Mouse (Mus musculus) intestine, postnatal 0 days (tissue): ENCODE measurements around the gene Wdr5b. TPM values are rescaled to one million over a fixed set of nuclear protein-coding genes. Genes with fewer than 3 reads are reported as not detected.
A peak's percentile ranks its signal among the peaks of the same experiment; 100 is the strongest.
"Not testable (repeated sequence)": the region's sequence is repeated elsewhere in the genome, so short reads cannot be mapped to it uniquely, and the experiment has no call there.

Experiments used
- ATAC-seq: fragments of 200-750 bp; cut with Nextera tagmentation; 2 replicates; pipeline ENCODE4 v1.8.0; 2017; ENCODE audit warnings: mild to moderate bottlenecking, moderate TSS enrichment, moderate library complexity
- H3K27ac ChIP-seq: fragments of 300-500 bp; sonication (generic); 2 replicates; pipeline ENCODE4 v1.5.1; 2014; ENCODE audit warnings: mild to moderate bottlenecking, low read depth, low read length, moderate library complexity
- H3K27me3 ChIP-seq: fragments of 300-500 bp; sonication (generic); replicated peaks from 2 replicates; pipeline ENCODE4 v1.6.1; 2014; ENCODE audit warnings: low read length, mixed read lengths; ENCODE audit not compliant: control insufficient read depth, insufficient read depth
- H3K36me3 ChIP-seq: fragments of 300-500 bp; sonication (generic); 2 replicates; pipeline ENCODE4 v1.6.1; 2014; ENCODE audit warnings: mild to moderate bottlenecking, moderate library complexity; ENCODE audit not compliant: control insufficient read depth, insufficient read depth
- H3K4me1 ChIP-seq: fragments of 300-500 bp; sonication (generic); replicated peaks from 2 replicates; pipeline ENCODE4 v1.6.1; 2014; ENCODE audit warnings: antibody characterized with exemption, low read length, mixed read lengths; ENCODE audit not compliant: control insufficient read depth, insufficient read depth
- H3K4me2 ChIP-seq: fragments of 300-500 bp; sonication (generic); replicated peaks from 2 replicates; pipeline ENCODE4 v1.6.1; 2014; ENCODE audit warnings: low read depth, mild to moderate bottlenecking, moderate library complexity
- H3K4me3 ChIP-seq: fragments of 300-500 bp; sonication (generic); 2 replicates; pipeline ENCODE4 v1.5.1; 2014; ENCODE audit warnings: low read depth, low read length
- H3K9ac ChIP-seq: fragments of 300-500 bp; sonication (generic); 2 replicates; pipeline ENCODE4 v1.6.1; 2014; ENCODE audit warnings: mild to moderate bottlenecking, low read depth, low read length
- H3K9me3 ChIP-seq: fragments of 300-500 bp; sonication (generic); 2 replicates; pipeline ENCODE4 v1.6.1; 2016; ENCODE audit warnings: mixed run types; ENCODE audit not compliant: control insufficient read depth
- CTCF ChIP-seq: sonication (generic); IDR thresholded peaks from 2 replicates; pipeline ENCODE4 v1.5.1; 2016; ENCODE audit warnings: low read depth, mild to moderate bottlenecking, control low read depth, antibody characterized with exemption, moderate library complexity
- whole genome bisulfite sequencing: fragments of 180-500 bp; shearing (Covaris S2); extraction: QIAGEN DNeasy Blood & Tissue Kit; methylation state at CpG from one replicate; pipeline ENCODE4 v1.1.7; 2014; 5-methylcytosine and 5-hydroxymethylcytosine counted together
- polyA plus RNA-seq: library from polyadenylated mRNA; unstranded; fragments of >200 nt; fragmentation: Nextera tagmentation; extraction: Ambion mirVana; gene quantifications from 2 replicates; pipeline ENCODE4 v1.2.1, GENCODE M21; 2015

The Wdr5b gene
- polyA plus RNA-seq, 1 experiment from 2014 or later: 3.8 TPM

DNA sequence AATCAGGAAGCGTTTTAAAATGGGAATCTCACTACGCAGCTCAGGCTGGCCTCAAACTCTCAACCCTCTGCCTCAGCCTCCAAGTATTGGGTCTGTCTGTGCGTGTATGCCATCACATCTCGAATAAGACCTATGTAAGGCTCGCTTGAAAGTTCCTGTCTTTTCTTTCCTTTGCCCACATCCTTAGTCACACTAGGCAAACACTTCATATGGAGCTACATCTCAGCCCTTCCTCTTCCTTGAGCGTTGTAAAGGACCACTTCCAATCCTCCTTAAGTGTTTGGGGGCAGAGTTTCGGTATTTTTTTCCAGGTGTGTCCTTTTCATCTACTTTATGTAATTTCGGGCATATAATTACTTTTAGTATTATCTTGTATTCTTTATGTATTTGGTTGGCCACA lies 13.9 kb downstream of the Wdr5b start:
- H3K27me3 ChIP-seq: no peaks in the 10 kb centered on the region
- ATAC-seq: no peak
- H3K27ac ChIP-seq: no peak overlapping the region
- TF ChIP-seq CTCF: no peak
- no peaks in the 10 kb centered on the region for H3K9me3 ChIP-seq
- 96% methylated on average over 8 of the region's 8 CpGs for WGBS
- no peaks in the 10 kb centered on the region for H3K4me1 ChIP-seq
- H3K4me3 ChIP-seq: no peak overlapping the region
- no peak overlapping the region for H3K9ac ChIP-seq
- H3K4me2 ChIP-seq: no peak overlapping the region
- peaks cover 20% of the 10 kb centered on the region for H3K36me3 ChIP-seq

DNA sequence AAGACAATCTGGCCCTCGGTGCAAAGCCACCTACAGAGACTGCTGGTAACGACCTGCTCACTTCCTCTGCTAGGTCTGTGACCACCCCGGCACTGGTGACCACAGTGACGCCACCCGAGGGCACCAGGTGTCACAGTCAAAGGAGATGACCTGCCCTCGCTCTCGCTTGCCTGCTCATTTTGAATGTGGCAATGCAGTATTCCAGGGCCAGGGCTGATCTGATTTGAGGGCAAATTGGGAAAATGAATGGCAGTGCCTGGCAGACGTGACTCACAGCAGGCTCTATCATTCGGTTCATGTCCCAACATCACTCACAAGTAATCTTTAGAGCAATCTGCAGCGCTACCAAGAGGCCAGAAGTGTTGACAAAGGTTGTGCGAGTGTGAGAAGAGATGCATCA lies 15.4 kb downstream of the Wdr5b start:
- H3K4me1 ChIP-seq: no peaks in the 10 kb centered on the region
- no peak overlapping the region for H3K4me3 ChIP-seq
- TF ChIP-seq CTCF: no peak
- H3K4me2 ChIP-seq: no peak overlapping the region
- H3K27ac ChIP-seq: no peak overlapping the region
- ATAC-seq: no peak
- no peaks in the 10 kb centered on the region for H3K27me3 ChIP-seq
- H3K9ac ChIP-seq: no peak overlapping the region
- no peaks in the 10 kb centered on the region for H3K9me3 ChIP-seq
- H3K36me3 ChIP-seq: peaks cover 13% of the 10 kb centered on the region
- WGBS: 89% methylated on average over 11 of the region's 11 CpGs

DNA sequence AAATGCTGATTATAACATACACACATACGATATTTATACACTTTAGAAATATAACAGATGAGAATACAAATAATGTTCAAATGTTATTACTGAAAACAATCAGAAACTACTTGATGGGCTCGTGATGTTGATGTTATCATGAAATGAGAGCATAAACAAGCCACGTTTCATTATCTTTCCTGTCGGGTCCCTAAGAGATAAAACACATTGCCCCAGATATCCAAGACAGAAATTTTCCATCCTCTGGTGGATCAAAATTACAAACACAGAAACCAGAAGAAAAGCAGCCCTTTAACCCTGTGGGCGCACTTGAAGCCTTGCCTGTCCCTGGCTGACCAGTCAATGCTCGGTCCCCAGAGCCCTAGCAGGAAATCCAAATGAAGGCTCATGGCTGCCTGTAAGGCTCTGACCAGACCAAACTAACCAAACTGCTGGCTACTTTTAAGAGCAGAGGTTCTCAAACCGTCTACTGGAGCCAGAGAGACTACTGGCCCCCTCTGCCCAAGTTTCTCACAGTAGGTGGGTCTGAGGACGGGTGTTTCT lies 17.0 kb downstream of the Wdr5b start:
- no peak overlapping the region for H3K27ac ChIP-seq
- H3K4me1 ChIP-seq: no peaks in the 10 kb centered on the region
- no peak for TF ChIP-seq CTCF
- no peak overlapping the region for H3K4me2 ChIP-seq
- 54% methylated on average over 8 of the region's 8 CpGs for WGBS
- ATAC-seq: no peak
- H3K9ac ChIP-seq: no peak overlapping the region
- 0 out of 2 replicates have a peak, but pooled peaks cover 5% of the 10 kb centered on the region for H3K36me3 ChIP-seq
- H3K27me3 ChIP-seq: no peaks in the 10 kb centered on the region
- H3K4me3 ChIP-seq: no peak overlapping the region
- no peaks in the 10 kb centered on the region for H3K9me3 ChIP-seq

DNA sequence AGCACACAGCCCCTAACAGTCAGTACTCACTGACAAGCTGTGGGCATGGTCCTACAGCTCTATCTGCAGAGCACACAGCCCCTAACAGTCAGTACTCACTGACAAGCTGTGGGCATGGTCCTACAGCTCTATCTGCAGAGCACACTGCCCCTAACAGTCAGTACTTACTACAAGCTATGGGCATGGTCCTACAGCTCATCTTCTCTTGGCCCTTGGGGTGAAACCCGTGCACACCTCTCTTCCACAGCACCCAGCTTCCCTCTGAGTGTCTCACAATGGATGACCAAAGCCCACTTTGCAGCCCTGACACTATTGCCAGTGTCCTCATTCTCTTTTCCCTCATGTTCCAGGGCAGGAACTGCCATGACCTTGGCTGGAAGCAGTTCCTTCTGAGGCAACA lies 21.5 kb downstream of the Wdr5b start:
- H3K27ac ChIP-seq, H3K4me1 ChIP-seq, H3K4me2 ChIP-seq, H3K4me3 ChIP-seq, H3K9me3 ChIP-seq, H3K27me3 ChIP-seq, ATAC-seq, H3K36me3 ChIP-seq, H3K9ac ChIP-seq: not testable (repeated sequence)
- WGBS: 81% methylated on average over 1 of the region's 1 CpGs

DNA sequence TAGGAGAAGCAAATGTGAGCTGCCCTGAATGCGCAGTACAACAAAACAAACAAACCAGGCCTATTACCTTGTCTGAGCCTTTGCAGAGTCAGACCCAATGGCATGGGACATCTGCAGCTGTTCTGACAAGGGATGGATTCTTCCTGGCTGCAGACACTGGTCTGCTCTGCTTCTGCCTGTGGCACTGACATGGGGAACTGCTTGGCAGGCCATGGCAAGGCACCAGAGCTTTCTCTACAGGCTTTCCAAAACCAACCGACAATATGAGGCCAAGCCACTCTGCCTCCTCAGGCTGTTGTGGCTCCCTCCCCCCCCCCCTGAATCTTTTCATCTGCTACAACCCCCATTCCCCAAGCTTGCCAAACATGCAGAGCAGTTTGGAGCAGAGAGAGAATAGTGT lies 22.3 kb downstream of the Wdr5b start:
- no peak for TF ChIP-seq CTCF
- 76% methylated on average over 2 of the region's 2 CpGs for WGBS
- H3K4me2 ChIP-seq: no peak overlapping the region
- H3K36me3 ChIP-seq: 0 out of 2 replicates have a peak, but pooled peaks cover 5% of the 10 kb centered on the region
- H3K4me3 ChIP-seq: no peak overlapping the region
- no peak for ATAC-seq
- no peak overlapping the region for H3K27ac ChIP-seq
- no peaks in the 10 kb centered on the region for H3K9me3 ChIP-seq
- H3K9ac ChIP-seq: no peak overlapping the region
- H3K27me3 ChIP-seq: no peaks in the 10 kb centered on the region
- H3K4me1 ChIP-seq: 0 out of 2 replicates have a peak, but pooled peaks cover 6% of the 10 kb centered on the region

DNA sequence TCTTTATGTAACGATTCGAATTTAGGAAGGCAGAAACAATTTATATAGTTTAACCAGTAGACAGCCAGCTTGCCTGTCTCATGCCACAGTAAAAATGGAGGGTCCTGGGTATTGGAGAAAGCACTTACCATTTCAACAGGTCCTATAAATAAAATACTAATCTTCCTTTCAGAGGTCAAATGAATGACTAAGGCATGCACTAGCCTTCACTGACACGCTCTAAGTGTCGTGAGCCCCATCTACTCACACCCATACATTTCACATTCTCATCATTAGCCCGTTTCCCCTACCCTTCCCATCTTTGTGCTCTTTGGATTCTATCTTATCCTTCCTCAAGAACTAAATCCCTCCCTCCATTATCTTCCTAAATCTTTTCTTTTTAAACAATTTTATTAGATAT lies 23.9 kb downstream of the Wdr5b start:
- H3K36me3 ChIP-seq: 0 out of 2 replicates have a peak, but pooled peaks cover 5% of the 10 kb centered on the region
- H3K4me3 ChIP-seq: no peak overlapping the region
- no peaks in the 10 kb centered on the region for H3K27me3 ChIP-seq
- H3K27ac ChIP-seq: no peak overlapping the region
- no peak overlapping the region for H3K9ac ChIP-seq
- 81% methylated on average over 5 of the region's 5 CpGs for WGBS
- 0 out of 2 replicates have a peak, but pooled peaks cover 6% of the 10 kb centered on the region for H3K4me1 ChIP-seq
- no peaks in the 10 kb centered on the region for H3K9me3 ChIP-seq
- TF ChIP-seq CTCF: no peak
- no peak for ATAC-seq
- H3K4me2 ChIP-seq: no peak overlapping the region

DNA sequence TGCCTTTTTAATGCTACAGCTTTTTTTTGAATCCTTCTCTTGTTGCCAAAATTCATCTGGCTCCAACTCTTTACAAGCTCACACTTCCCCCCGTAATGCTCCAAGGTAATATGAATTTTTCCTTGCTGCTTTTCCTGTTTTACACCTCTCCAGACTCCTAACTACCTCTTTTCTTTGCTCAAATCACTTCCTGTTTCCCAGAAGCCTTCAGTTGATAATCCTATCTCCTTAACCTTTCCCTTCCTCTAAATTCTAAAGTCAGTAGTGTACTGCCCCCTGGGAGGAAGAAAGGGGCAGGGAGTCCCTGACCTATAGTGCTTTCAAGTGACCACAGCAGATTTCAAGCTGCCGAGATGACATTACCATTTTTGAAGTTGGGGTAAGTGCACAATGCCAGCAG lies 26.7 kb downstream of the Wdr5b start:
- H3K27ac ChIP-seq: peak overlapping the region; percentile 15
- ATAC-seq: no peak
- no peak for TF ChIP-seq CTCF
- WGBS: 61% methylated on average over 2 of the region's 2 CpGs
- H3K9ac ChIP-seq: no peak overlapping the region
- H3K4me3 ChIP-seq: no peak overlapping the region
- H3K9me3 ChIP-seq: no peaks in the 10 kb centered on the region
- H3K36me3 ChIP-seq: no peaks in the 10 kb centered on the region
- 0 out of 2 replicates have a peak overlapping the region, but pooled peaks have one; percentile 3 for H3K4me2 ChIP-seq
- no peaks in the 10 kb centered on the region for H3K27me3 ChIP-seq
- H3K4me1 ChIP-seq: 0 out of 2 replicates have a peak, but pooled peaks cover 6% of the 10 kb centered on the region
